Mouse (Mus musculus): ENCODE measurements around the gene Olfr1277.

GRCm38 (mm10) chr2:111254216-111254615 is 19.7 kb downstream of the Olfr1277 start, which contains the start of gene Olfr1276:
- TF ChIP-seq GATA1 (IDR thresholded peaks at IDR 0.05; ENCODE audit: borderline replicate concordance, low read length) (no peak), FLI1 (IDR thresholded peaks at IDR 0.05; ENCODE audit: low read length) (no peak)

Measured in megakaryocyte, embryonic 14.5 days (primary cell).